Mouse (Mus musculus) heart, embryonic 10.5 days (tissue): ENCODE measurements around the gene Wfikkn1. TPM values are rescaled to one million over a fixed set of nuclear protein-coding genes. Genes with fewer than 3 reads are reported as not detected.

ENCODE experiments used
- DNase-seq: peaks from one replicate; pipeline ENCODE4 v3.0.0-alpha.2; 2017; ENCODE audit warnings: low spot score
- H3K27ac ChIP-seq: fragments of 300-500 bp; sonication (generic); 2 replicates; pipeline ENCODE4 v1.5.1; 2016; ENCODE audit warnings: mild to moderate bottlenecking
- H3K27me3 ChIP-seq: fragments of 300-500 bp; sonication (generic); 2 replicates; pipeline ENCODE4 v1.6.1; 2016; ENCODE audit warnings: mild to moderate bottlenecking; ENCODE audit not compliant: poor library complexity, insufficient read depth, severe bottlenecking
- H3K36me3 ChIP-seq: fragments of 300-500 bp; sonication (generic); 2 replicates; pipeline ENCODE4 v1.6.1; 2016; ENCODE audit warnings: mild to moderate bottlenecking, moderate library complexity
- H3K4me1 ChIP-seq: fragments of 300-500 bp; sonication (generic); 2 replicates; pipeline ENCODE4 v1.6.1; 2016; ENCODE audit warnings: mild to moderate bottlenecking
- H3K4me3 ChIP-seq: fragments of 300-500 bp; sonication (generic); 2 replicates; pipeline ENCODE4 v1.5.1; 2016; ENCODE audit warnings: mild to moderate bottlenecking, moderate library complexity
- H3K9me3 ChIP-seq: fragments of 300-500 bp; sonication (generic); 2 replicates; pipeline ENCODE4 v1.6.1; 2016; ENCODE audit warnings: mild to moderate bottlenecking, moderate library complexity
- WGBS: fragments of 180-500 bp; shearing (Covaris S2); methylation state at CpG from one replicate; pipeline ENCODE4 v1.1.7; 2016; 5-methylcytosine and 5-hydroxymethylcytosine counted together
- polyA plus RNA-seq: library from polyadenylated mRNA; unstranded; fragments of >200 nt; fragmentation: Nextera tagmentation; extraction: Ambion mirVana; gene quantifications from 2 replicates; pipeline ENCODE4 v1.2.1, GENCODE M21; 2016

Gene Wfikkn1
- polyA plus RNA-seq: 0.96 and 3.8 TPM in 2 replicates

- peak within 1 kb of the TSS; percentile 66 for H3K27ac ChIP-seq
- DNase-seq: no peak
- no peaks in the 10 kb centered on the region for H3K9me3 ChIP-seq
- 42% methylated on average over 5 of the region's 5 CpGs for WGBS
- H3K36me3 ChIP-seq: peaks cover 54% of the 10 kb centered on the region
- H3K27me3 ChIP-seq: no peaks in the 10 kb centered on the region
- H3K4me1 ChIP-seq: peaks cover 71% of the 10 kb centered on the region
- no peak within 1 kb of the TSS for H3K4me3 ChIP-seq
These were observed at the start of gene Wfikkn1 for GRCm38 (mm10) chr17:25880196-25880910. TSS of gene Wfikkn1 (minus strand) at chr17:25880858.

- Histone ChIP-seq H3K36me3 (peaks cover 50% of the 10 kb centered on the region), H3K4me1 (peaks cover 5% of the 10 kb centered on the region; the same call in 1 of the 2 replicates), H3K9me3 (no peaks in the 10 kb centered on the region), H3K27me3 (no peaks in the 10 kb centered on the region), H3K4me3 (no peak overlapping the region), H3K27ac (no peak overlapping the region)
- no peak for DNase-seq
- 81% methylated on average over 2 of the region's 2 CpGs for WGBS
These were observed 44.7 kb upstream of the Wfikkn1 start for GRCm38 (mm10) chr17:25925348-25925747.

- WGBS: 81% methylated on average over 5 of the region's 5 CpGs
- Histone ChIP-seq H3K27ac (no peak overlapping the region), H3K9me3 (no peaks in the 10 kb centered on the region), H3K4me1 (peaks cover 25% of the 10 kb centered on the region), H3K27me3 (no peaks in the 10 kb centered on the region), H3K4me3 (no peak overlapping the region), H3K36me3 (peaks cover 26% of the 10 kb centered on the region)
- no peak for DNase-seq
These were observed 41.5 kb upstream of the Wfikkn1 start for GRCm38 (mm10) chr17:25922120-25922519.

- H3K4me3 ChIP-seq: peak overlapping the region; percentile 96
These were observed 39.4 kb upstream of the Wfikkn1 start for GRCm38 (mm10) chr17:25919786-25920642.

DNA sequence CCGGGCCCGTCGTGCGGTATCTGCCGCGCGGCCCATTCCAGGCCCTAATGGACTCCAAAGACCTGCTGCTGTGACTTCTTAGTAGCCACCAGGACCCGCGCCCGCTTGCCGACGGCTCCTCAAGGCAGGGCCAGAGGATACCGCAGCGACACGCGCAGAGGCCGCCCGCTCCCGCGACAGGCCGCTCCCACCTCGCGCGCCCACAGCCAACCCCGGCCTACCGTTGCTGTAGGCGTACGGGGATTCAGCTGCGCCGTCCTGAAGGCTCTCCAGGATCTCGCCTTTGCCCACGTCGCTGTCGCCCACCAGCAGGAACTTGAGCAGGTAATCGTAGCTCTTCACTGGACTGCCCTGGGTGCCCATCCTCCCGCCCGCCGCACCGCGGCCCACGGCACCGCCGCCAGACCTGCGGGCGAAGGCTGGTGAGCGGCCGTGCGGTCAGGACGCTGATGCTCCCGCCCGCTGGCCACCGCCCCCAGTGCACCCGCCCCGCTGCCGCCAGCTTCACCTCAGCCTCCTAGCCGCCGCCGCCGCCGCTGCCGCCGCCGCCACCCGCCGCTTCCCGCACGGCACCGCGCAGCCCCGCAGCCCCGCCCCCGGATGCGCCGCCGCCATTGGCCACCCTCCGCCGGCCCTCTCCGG lies 38.6 kb upstream of the Wfikkn1 start, which contains the start of gene Rab40c:
Gene Rab40c (minus strand): TSS at position 584 of the 642 bp plus-strand sequence.
- Histone ChIP-seq H3K9me3 (no peaks in the 10 kb centered on the region), H3K27ac (peak within 1 kb of the TSS; percentile 93), H3K4me3 (peak within 1 kb of the TSS; percentile 96), H3K4me1 (peaks cover 36% of the 10 kb centered on the region), H3K36me3 (peaks cover 14% of the 10 kb centered on the region), H3K27me3 (no peaks in the 10 kb centered on the region)
- no peak for DNase-seq
- 1% methylated on average over 68 of the region's 78 CpGs for WGBS

More at GRCm38 (mm10) chr17:25919786-25920642, 39.4 kb upstream of the Wfikkn1 start:
- Histone ChIP-seq H3K4me1 (peaks cover 29% of the 10 kb centered on the region), H3K27ac (peak overlapping the region; percentile 93), H3K36me3 (peaks cover 11% of the 10 kb centered on the region), H3K9me3 (no peaks in the 10 kb centered on the region), H3K27me3 (no peaks in the 10 kb centered on the region)
- peak; percentile 100 for DNase-seq
- WGBS: under 1% methylated on average over 40 of the region's 40 CpGs

DNA sequence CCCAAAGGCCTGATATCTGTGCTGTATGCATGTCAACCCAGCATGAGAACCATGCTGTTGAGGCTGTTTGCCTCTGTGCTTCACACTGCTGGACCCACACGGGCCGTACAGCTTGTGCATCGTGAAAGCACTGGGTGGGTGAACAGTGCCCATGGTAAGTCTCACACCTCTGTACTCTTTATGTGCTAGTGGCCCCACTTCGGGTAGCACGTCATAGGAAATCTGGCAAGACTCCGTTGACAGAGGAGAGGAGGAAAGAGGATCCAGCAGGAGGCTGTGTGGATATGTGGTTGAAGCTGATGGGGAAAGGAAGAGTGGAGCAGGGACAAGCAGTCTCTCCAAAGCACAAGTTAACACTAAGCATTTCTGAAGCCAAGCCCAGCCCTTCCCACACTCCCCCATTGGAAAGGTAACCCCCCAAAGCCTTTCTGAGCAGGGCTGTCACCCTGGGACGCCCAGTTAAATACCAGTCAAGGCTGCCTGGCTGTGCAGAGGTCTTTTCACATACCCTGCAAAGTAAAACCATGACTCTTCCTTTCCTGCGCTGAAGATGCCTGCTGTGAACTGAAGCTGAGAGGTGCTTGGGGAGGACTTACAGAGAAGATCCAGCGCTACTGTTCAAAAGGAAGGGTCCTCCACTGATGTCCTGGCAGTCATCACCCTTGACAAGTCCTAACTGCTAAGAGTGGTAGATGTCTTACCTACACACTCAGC lies 37.5 kb upstream of the Wfikkn1 start:
- Histone ChIP-seq H3K36me3 (peaks cover 14% of the 10 kb centered on the region), H3K27me3 (no peaks in the 10 kb centered on the region), H3K9me3 (no peaks in the 10 kb centered on the region), H3K4me3 (peak overlapping the region; percentile 96), H3K27ac (peak overlapping the region; percentile 92; the same call in 1 of the 2 replicates), H3K4me1 (peaks cover 47% of the 10 kb centered on the region)
- 75% methylated on average over 9 of the region's 9 CpGs for WGBS
- no peak for DNase-seq

DNA sequence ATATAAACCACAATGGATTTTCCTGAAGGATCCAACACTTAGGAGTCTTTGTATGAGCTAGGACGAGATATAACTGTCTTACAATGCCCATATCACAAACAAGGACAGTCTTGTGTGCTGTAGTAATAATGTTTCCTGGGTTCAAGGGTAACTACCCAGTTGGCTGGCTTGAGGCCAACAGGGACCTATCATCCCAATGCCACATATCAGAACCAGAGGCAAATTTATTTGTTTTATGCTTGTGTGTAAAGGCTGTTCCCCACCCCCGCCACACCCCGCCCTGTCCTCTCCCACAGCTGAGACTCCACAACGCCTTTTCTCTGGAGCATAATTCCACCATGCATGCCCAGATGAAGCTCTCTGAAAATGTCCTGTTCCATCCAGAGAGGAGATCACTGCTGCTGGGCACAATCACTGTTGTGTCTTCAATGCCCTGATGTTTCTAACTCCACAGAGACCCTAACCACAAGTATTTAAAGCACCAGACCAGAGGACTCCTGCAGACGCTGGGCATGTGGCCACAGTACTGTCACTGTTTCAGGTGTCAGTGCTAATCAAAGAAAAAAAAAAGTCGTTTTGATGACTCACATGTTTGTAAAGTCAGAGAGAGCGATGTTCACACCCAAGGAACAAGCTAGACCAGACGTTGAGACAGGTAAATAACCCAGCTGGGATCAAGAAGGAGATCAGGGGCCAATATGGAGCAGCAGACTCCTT lies 36.4 kb upstream of the Wfikkn1 start:
- Histone ChIP-seq H3K36me3 (peaks cover 14% of the 10 kb centered on the region), H3K4me3 (no peak overlapping the region), H3K9me3 (no peaks in the 10 kb centered on the region), H3K27ac (no peak overlapping the region), H3K4me1 (peaks cover 49% of the 10 kb centered on the region), H3K27me3 (no peaks in the 10 kb centered on the region)
- DNase-seq: no peak
- WGBS: 85% methylated on average over 8 of the region's 8 CpGs

DNA sequence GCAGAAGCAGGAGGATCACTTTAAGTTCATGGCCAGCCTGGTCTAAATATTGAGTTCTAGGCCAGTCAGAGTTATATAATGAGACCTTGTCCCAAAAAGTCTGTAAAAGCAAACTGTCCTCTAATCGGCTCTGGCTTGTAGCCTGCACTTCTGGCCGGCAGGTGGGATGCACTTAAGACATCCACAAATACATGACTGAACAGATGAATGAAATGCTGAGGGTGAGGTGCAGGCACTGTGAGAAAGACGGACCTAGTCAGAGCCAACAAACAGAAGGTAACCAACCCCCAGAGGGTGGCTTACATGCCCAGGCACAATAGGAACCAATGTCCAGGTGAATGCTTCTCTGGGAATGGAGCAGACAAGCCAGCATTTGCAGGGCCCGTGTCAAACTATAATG lies 33.6 kb upstream of the Wfikkn1 start:
- Histone ChIP-seq H3K4me3 (no peak overlapping the region), H3K27ac (peak overlapping the region; percentile 7; the same call in 1 of the 2 replicates), H3K9me3 (no peaks in the 10 kb centered on the region), H3K36me3 (peaks cover 14% of the 10 kb centered on the region), H3K4me1 (peaks cover 43% of the 10 kb centered on the region), H3K27me3 (no peaks in the 10 kb centered on the region)
- no peak for DNase-seq
- 76% methylated on average over 4 of the region's 4 CpGs for WGBS

- Histone ChIP-seq H3K9me3 (no peaks in the 10 kb centered on the region), H3K36me3 (peaks cover 14% of the 10 kb centered on the region), H3K4me1 (peaks cover 39% of the 10 kb centered on the region), H3K4me3 (no peak overlapping the region), H3K27ac (0 out of 2 replicates have a peak overlapping the region, but pooled peaks have one; percentile 29), H3K27me3 (no peaks in the 10 kb centered on the region)
- no peak for DNase-seq
- 18% methylated on average over 1 of the region's 1 CpGs for WGBS
These were observed 33.2 kb upstream of the Wfikkn1 start for GRCm38 (mm10) chr17:25913877-25914275.

DNA sequence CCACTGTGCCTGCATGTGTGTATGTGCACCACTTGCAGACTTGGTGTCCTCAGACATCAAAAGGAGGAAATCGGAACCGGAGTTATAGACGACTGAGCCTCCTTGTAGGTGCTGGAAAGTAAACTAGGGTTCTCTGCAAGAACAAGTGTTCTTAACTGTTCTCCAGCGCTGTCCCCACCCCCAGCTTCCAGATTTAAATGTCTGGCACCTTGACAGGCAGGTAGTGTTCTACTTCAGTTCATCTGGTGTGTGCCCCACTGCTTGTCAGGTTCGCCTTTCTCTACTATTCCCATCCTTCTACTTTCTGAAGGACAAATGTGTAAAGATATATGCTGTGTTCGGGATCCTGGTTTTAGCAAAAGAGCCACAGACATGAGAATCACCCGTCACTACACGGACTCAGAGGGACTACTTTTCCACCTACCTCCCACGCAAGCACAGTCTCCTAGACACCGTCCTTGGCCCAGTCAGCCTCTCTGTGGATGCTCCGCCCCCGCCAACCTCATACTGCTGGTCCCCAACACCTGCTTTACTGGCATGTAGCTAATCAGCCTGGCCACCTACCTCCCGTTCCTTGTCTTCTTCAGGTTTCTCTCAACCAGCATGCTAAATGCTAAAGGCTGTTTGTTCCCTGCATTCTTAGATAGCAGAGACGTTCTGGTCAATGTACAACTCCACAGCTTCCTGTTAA lies 32.7 kb upstream of the Wfikkn1 start:
- Histone ChIP-seq H3K4me1 (peaks cover 34% of the 10 kb centered on the region), H3K4me3 (no peak overlapping the region), H3K36me3 (peaks cover 14% of the 10 kb centered on the region), H3K27me3 (no peaks in the 10 kb centered on the region), H3K9me3 (no peaks in the 10 kb centered on the region), H3K27ac (0 out of 2 replicates have a peak overlapping the region, but pooled peaks have one; percentile 29)
- WGBS: 72% methylated on average over 14 of the region's 14 CpGs
- no peak for DNase-seq

DNA sequence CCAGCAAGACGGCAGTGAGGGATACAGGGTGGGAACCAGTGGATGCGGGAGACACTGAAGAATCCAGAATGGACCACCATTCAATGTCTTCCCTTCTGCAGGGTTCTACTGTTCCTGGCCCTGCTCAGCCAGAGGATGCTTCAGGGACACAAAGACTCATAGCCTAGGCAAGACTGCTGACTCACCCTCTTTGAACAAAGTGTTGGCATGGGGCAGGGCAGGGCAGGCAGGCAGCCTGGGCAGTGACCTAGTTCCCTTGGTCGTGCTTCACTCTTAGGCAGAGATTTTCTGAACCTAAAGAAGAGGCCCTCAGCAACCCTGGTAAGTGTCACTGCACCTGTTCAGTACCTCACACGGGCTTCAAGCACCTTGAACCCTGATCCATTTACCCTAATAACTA lies 31.2 kb upstream of the Wfikkn1 start:
- Histone ChIP-seq H3K36me3 (peaks cover 8% of the 10 kb centered on the region), H3K9me3 (no peaks in the 10 kb centered on the region), H3K27me3 (no peaks in the 10 kb centered on the region), H3K4me3 (no peak overlapping the region), H3K27ac (no peak overlapping the region), H3K4me1 (peaks cover 25% of the 10 kb centered on the region)
- DNase-seq: no peak
- WGBS: 86% methylated on average over 4 of the region's 4 CpGs
